Mouse (Mus musculus) G1E (cell line): ENCODE measurements around the gene App.

Source experiments
- CTCF ChIP-seq: IDR thresholded peaks from 2 replicates; pipeline ENCODE4 v1.5.1; 2012; ENCODE audit warnings: low read depth, low read length, inconsistent platforms, mixed read lengths
- GATA1 ChIP-seq: IDR thresholded peaks from 2 replicates; pipeline ENCODE4 v1.6.1; 2012; ENCODE audit warnings: borderline replicate concordance, low read length, inconsistent platforms, mixed read lengths
- POLR2AphosphoS5 ChIP-seq: IDR thresholded peaks from 2 replicates; pipeline ENCODE4 v1.6.1; 2012; ENCODE audit warnings: low read depth, low read length, inconsistent platforms; ENCODE audit not compliant: insufficient replicate concordance

GRCm38 (mm10) chr16:85071248-85071647 is 102.3 kb downstream of the App start:
- TF ChIP-seq CTCF (no peak), GATA1 (no peak), POLR2AphosphoS5 (no peak)
